Mouse (Mus musculus): Measurements from ENCODE around the gene Hras.

The Hras gene

DNA sequence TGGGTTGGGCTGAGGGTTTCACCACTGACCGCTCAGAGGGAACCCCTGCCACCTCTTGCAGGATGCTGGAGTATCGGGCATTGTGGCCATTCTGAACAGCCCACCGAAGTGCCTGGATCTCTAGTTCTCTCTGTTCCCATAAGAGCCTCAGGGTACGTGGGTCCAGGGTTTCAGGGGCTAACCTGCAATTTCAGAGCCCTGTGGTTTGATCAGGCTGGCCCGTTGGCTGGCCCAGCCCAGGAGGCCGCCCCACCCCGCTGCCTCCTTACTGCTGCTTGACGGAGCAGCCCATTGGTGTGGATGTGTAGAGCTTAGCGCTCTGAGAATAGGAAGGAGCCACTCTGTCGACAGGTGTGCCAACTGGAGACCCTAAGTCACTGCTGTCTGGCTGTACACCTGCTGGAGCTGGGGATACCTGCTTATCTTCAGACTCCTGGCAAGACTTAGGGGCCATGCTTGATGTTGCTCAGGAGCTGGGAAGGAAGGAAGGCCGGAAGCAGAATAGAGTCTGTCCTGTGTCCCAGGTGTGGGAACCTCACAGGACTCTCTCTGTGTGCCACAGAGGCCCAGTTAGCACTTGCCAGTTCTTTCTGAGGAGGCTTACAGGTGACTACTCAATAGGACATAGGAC is 19.9 kb upstream of the Hras start, which contains the start of gene Lmntd2:
Gene Lmntd2 (minus strand): TSS at position 476 of the 631 bp plus-strand sequence.
- no peak for DNase-seq (ENCODE audit: low spot score)

DNA sequence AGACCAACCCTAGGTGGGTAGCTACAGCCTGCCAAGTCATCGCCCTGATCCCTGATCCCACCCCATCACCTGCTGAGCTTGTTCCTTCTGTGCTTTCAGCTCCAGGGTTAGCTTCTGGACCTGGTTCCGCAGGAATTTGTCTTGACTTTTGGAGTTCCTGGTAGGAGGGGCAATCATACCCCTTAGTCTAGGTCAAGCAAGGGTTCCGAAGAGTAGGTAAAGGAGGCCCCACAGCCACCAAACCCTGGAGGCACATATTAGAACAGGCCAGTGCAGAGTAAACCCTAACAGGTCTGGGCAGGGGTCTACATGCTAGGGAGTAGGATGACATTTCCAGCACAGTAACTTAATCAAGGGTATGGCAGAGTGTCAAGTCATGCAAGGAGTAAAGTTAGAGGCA is 19.3 kb upstream of the Hras start:
- no peak for DNase-seq (ENCODE audit: low spot score)

- no peak for DNase-seq (ENCODE audit: low spot score)
Measured at GRCm38 (mm10) chr7:141210606-141211131, 16.9 kb upstream of the Hras start.

- DNase-seq (ENCODE audit: low spot score), result no peak
Measured at GRCm38 (mm10) chr7:141210137-141210536, 16.3 kb upstream of the Hras start.

- no peak for DNase-seq (ENCODE audit: low spot score)
Measured at GRCm38 (mm10) chr7:141209526-141209925, 15.7 kb upstream of the Hras start.

GRCm38 (mm10) chr7:141206182-141206937 is 12.6 kb upstream of the Hras start:
- no peak for DNase-seq (ENCODE audit: low spot score)

DNA sequence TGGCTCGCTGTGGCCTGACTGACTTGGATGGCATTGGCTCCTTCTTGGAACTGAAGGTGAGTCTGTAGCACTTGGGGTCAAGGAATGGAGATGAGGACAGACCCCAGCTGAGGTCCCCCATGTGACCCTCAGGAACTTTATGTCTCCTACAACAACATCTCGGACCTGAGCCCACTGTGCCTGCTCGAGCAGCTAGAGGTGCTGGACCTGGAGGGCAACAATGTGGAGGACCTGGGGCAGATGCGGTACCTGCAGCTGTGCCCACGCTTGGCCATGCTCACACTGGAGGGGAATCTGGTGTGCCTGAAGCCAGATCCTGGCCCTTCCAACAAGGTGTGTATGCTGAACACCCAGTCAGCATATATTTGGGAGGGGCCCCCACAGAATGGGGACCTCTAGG is 11.7 kb upstream of the Hras start:
- no peak for DNase-seq (ENCODE audit: low spot score)

GRCm38 (mm10) chr7:141204546-141204945 is 10.7 kb upstream of the Hras start:
- DNase-seq (ENCODE audit: low spot score), result no peak

GRCm38 (mm10) chr7:141198121-141198520 is 4.3 kb upstream of the Hras start:
- no peak for DNase-seq (ENCODE audit: low spot score)

- no peak for DNase-seq (ENCODE audit: low spot score)
Measured at GRCm38 (mm10) chr7:141196619-141197282, 2.9 kb upstream of the Hras start.

GRCm38 (mm10) chr7:141195754-141196153 is 1.9 kb upstream of the Hras start:
- no peak for DNase-seq (ENCODE audit: low spot score)

DNA sequence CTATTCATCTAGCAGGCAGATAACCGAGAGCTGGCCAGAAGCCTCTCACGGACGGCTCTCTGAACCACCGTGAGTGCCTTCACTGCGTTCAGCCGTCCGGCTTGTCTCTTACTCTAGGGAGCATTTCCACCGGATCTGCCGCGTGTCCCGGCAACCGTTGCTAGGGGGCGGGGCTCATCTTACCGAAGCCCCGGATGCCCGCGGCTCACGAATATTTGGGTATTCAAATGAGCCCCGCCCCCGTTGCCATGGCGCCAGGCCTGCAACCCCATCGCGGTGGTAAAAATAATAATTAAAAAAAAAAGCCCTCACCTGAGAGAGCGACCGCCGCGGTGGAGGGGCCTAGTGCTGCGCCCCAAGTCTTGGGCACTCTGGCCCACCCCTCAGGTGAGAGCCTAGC is 1.0 kb upstream of the Hras start:
- peak; percentile 86 for DNase-seq (ENCODE audit: low spot score)

DNA sequence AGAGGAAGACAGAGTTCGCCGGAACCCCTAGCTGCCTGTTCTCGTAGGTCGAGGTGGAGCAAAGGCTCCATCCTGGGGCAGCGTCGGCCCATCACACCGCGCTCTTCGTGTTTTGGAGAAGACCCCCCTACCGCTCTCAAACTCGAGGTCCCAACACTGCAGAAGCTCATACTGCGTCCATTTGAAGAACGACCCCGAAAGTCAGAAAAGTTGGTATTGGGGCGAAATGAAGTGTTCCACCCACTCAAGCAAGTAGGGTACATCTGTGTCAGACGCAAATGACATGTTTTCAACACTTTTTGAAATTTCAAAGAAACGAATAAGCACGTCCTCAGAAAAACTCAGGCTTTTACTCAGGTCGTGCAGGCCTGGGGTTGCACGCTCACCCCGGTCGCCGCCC is 604 bp upstream of the Hras start:
- no peak for DNase-seq (ENCODE audit: low spot score)

GRCm38 (mm10) chr7:141193348-141193856 is 403 bp downstream of the Hras start:
- DNase-seq (ENCODE audit: low spot score), result peak; percentile 51

DNA sequence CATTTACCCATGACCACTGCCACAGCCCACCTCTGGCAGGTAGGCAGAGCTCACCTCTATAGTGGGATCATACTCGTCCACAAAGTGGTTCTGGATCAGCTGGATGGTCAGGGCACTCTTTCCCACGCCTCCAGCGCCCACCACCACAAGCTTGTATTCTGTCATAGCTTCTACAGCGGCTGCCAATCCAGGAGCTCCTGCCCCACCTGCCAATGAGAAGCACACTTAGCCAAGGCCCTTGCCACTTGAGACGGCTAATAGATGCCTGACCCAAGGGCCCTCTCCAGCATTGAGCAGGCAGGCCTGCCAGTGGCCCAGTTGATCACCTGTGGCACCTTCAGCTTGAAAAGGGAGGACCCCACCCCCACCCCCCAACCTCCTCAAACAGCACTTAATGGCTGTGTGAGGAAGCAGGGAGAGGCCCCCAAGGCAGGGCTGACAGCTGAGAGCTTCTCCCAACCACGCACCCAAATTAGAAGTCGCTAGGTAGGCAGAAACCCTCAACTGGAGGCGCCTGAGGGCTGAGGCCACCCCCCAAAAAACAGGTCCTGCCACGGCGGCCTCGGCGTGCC is 943 bp downstream of the Hras start:
- DNase-seq (ENCODE audit: low spot score), result no peak

GRCm38 (mm10) chr7:141191796-141192685 is 1.8 kb downstream of the Hras start:
- no peak for DNase-seq (ENCODE audit: low spot score)

- DNase-seq (ENCODE audit: low spot score), result no peak
Measured at GRCm38 (mm10) chr7:141191036-141191435, 2.8 kb downstream of the Hras start.

DNA sequence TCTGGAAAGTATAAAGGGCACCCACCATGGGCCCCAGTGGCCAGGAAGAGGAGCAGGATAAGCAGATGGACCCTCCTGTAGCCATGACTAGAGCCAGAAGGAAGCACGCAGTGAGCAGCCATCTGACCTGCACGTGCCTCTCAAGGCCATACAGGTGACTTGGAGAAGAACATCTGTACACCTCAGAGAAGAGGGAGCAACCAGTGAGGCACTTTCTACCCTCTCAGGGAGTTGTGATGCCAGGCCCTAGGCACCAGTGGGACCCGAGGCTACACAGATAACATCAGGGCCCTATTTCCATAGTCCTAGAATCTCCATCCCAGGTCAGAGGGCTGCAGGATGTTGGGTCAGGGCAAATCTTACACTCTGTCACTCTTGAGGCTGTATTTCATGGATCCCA is 3.6 kb downstream of the Hras start:
- no peak for DNase-seq (ENCODE audit: low spot score)

GRCm38 (mm10) chr7:141188733-141189132 is 5.1 kb downstream of the Hras start:
- no peak for DNase-seq (ENCODE audit: low spot score)

GRCm38 (mm10) chr7:141188194-141188593 is 5.6 kb downstream of the Hras start:
- DNase-seq (ENCODE audit: low spot score), result no peak

DNA sequence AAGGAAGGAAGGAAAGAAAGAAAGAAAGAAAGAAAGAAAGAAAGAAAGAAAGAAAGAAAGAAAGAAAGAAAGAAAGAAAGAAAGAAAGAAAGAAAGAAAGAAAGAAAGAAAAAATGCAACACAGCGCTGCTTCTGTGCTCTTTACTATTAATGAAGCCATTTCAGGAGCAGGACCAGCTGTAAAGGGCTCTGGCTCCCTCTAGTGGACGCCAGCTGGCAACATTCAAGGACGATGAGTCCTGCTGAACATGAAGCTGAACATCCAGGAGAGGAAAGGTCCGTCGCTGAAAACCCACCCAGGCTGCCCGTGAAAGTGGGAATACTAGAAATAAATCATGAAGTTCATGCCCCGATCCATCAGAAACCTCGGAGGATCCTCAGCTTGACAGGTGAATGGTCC is 17.6 kb downstream of the Hras start:
- DNase-seq (ENCODE audit: low spot score), result peak; percentile 92

Data from layer of hippocampus, adult 11-12 months (tissue).